Mouse (Mus musculus) forebrain, embryonic 14.5 days (tissue): Measurements from ENCODE around the gene Mbnl2. TPM values are rescaled to one million over a fixed set of nuclear protein-coding genes. Genes with fewer than 3 reads are reported as not detected.
A peak's percentile ranks its signal among the peaks of the same experiment; 100 is the strongest.

Experiments
- ATAC-seq: fragments of 200-750 bp; cut with Nextera tagmentation; 2 replicates; pipeline ENCODE4 v1.8.0; 2017; ENCODE audit warnings: mild to moderate bottlenecking, moderate library complexity
- DNase-seq: peaks from one replicate; pipeline ENCODE4 v3.0.0-alpha.2; 2015; ENCODE audit warnings: low spot score
- H3K27ac ChIP-seq: fragments of 300-500 bp; sonication (generic); 2 replicates; pipeline ENCODE4 v1.5.1; 2014; ENCODE audit warnings: low read depth, mild to moderate bottlenecking, control low read depth, low read length, moderate library complexity
- H3K27me3 ChIP-seq: fragments of 300-500 bp; sonication (generic); replicated peaks from 2 replicates; pipeline ENCODE4 v1.6.1; 2014; ENCODE audit warnings: low read length, control low read depth, mixed read lengths; ENCODE audit not compliant: control insufficient read depth, insufficient read depth
- H3K36me3 ChIP-seq: fragments of 300-500 bp; sonication (generic); 2 replicates; pipeline ENCODE4 v1.6.1; 2014; ENCODE audit warnings: low read length, control low read depth; ENCODE audit not compliant: control insufficient read depth, insufficient read depth
- H3K4me1 ChIP-seq: fragments of 300-500 bp; sonication (generic); 2 replicates; pipeline ENCODE4 v1.6.1; 2014; ENCODE audit warnings: antibody characterized with exemption, low read length, control low read depth; ENCODE audit not compliant: control insufficient read depth, insufficient read depth
- H3K4me2 ChIP-seq: fragments of 300-500 bp; sonication (generic); 2 replicates; pipeline ENCODE4 v1.6.1; 2014; ENCODE audit warnings: mild to moderate bottlenecking, control low read depth, low read length
- H3K4me3 ChIP-seq: fragments of 300-500 bp; sonication (generic); 2 replicates; pipeline ENCODE4 v1.5.1; 2014; ENCODE audit warnings: low read depth, low read length, control low read depth
- H3K9ac ChIP-seq: fragments of 300-500 bp; sonication (generic); 2 replicates; pipeline ENCODE4 v1.6.1; 2014; ENCODE audit warnings: mild to moderate bottlenecking, low read length, control low read depth, moderate library complexity
- H3K9me3 ChIP-seq: fragments of 300-500 bp; sonication (generic); replicated peaks from 2 replicates; pipeline ENCODE4 v1.6.1; 2016; ENCODE audit warnings: low read length, control low read depth, mixed read lengths; ENCODE audit not compliant: control insufficient read depth
- WGBS: fragments of 180-500 bp; shearing (Covaris S2); extraction: QIAGEN DNeasy Blood & Tissue Kit; methylation state at CpG from one replicate; pipeline ENCODE4 v1.1.7; 2014; 5-methylcytosine and 5-hydroxymethylcytosine counted together
- polyA plus RNA-seq: library from polyadenylated mRNA; unstranded; fragments of >200 nt; fragmentation: Nextera tagmentation; extraction: Ambion mirVana; gene quantifications from 2 replicates; pipeline ENCODE4 v1.2.1, GENCODE M21; 2014

Mbnl2 gene
- polyA plus RNA-seq, 1 experiment from 2014 or later: 21.6 TPM

- 84% methylated on average over 6 of the region's 6 CpGs for WGBS
Observed at GRCm38 (mm10) chr14:120406271-120406670, 130.8 kb downstream of the Mbnl2 start.

GRCm38 (mm10) chr14:120406820-120407219, 131.4 kb downstream of the Mbnl2 start:
- ATAC-seq: no peak
- no peak overlapping the region for H3K27ac ChIP-seq
- no peak overlapping the region for H3K4me2 ChIP-seq
- H3K9me3 ChIP-seq: no peaks in the 10 kb centered on the region
- H3K4me1 ChIP-seq: no peaks in the 10 kb centered on the region
- no peak for DNase-seq
- no peak overlapping the region for H3K9ac ChIP-seq
- H3K27me3 ChIP-seq: no peaks in the 10 kb centered on the region
- no peaks in the 10 kb centered on the region for H3K36me3 ChIP-seq
- 84% methylated on average over 8 of the region's 8 CpGs for whole genome bisulfite sequencing
- H3K4me3 ChIP-seq: no peak overlapping the region

More at GRCm38 (mm10) chr14:120406271-120406670, 130.8 kb downstream of the Mbnl2 start:
- Histone ChIP-seq H3K9me3 (no peaks in the 10 kb centered on the region), H3K27me3 (no peaks in the 10 kb centered on the region), H3K36me3 (no peaks in the 10 kb centered on the region), H3K4me3 (no peak overlapping the region), H3K9ac (no peak overlapping the region), H3K4me2 (no peak overlapping the region), H3K27ac (no peak overlapping the region), H3K4me1 (no peaks in the 10 kb centered on the region)
- ATAC-seq (no peak), DNase-seq (no peak)

- Histone ChIP-seq H3K36me3 (no peaks in the 10 kb centered on the region), H3K4me3 (no peak overlapping the region), H3K9ac (no peak overlapping the region), H3K9me3 (no peaks in the 10 kb centered on the region), H3K4me1 (no peaks in the 10 kb centered on the region), H3K27me3 (no peaks in the 10 kb centered on the region), H3K4me2 (no peak overlapping the region), H3K27ac (no peak overlapping the region)
- WGBS: 92% methylated on average over 10 of the region's 10 CpGs
- DNase-seq: no peak
- no peak for ATAC-seq
Observed at GRCm38 (mm10) chr14:120409854-120410253, 134.4 kb downstream of the Mbnl2 start.

- no peak for ATAC-seq
- no peak overlapping the region for H3K27ac ChIP-seq
- no peaks in the 10 kb centered on the region for H3K36me3 ChIP-seq
- H3K4me1 ChIP-seq: no peaks in the 10 kb centered on the region
- no peak overlapping the region for H3K4me3 ChIP-seq
- 87% methylated on average over 9 of the region's 9 CpGs for whole genome bisulfite sequencing
- H3K27me3 ChIP-seq: no peaks in the 10 kb centered on the region
- H3K4me2 ChIP-seq: no peak overlapping the region
- DNase-seq: no peak
- H3K9me3 ChIP-seq: no peaks in the 10 kb centered on the region
- H3K9ac ChIP-seq: no peak overlapping the region
Observed at GRCm38 (mm10) chr14:120416886-120417285, 141.4 kb downstream of the Mbnl2 start.

GRCm38 (mm10) chr14:120418964-120419363, 143.5 kb downstream of the Mbnl2 start:
- no peaks in the 10 kb centered on the region for H3K36me3 ChIP-seq
- ATAC-seq (no peak), DNase-seq (no peak)
- 70% methylated on average over 14 of the region's 14 CpGs for WGBS
- no peaks in the 10 kb centered on the region for H3K27me3 ChIP-seq
- H3K4me1 ChIP-seq: no peaks in the 10 kb centered on the region
- no peak overlapping the region for H3K4me3 ChIP-seq
- no peaks in the 10 kb centered on the region for H3K9me3 ChIP-seq
- no peak overlapping the region for H3K9ac ChIP-seq
- H3K27ac ChIP-seq: no peak overlapping the region
- H3K4me2 ChIP-seq: no peak overlapping the region

- 0 out of 2 replicates have a peak, but pooled peaks cover 2% of the 10 kb centered on the region for H3K36me3 ChIP-seq
- DNase-seq (no peak), ATAC-seq (no peak)
- no peak overlapping the region for H3K4me2 ChIP-seq
- no peak overlapping the region for H3K27ac ChIP-seq
- H3K4me3 ChIP-seq: no peak overlapping the region
- H3K9ac ChIP-seq: no peak overlapping the region
- 93% methylated on average over 5 of the region's 5 CpGs for WGBS
- H3K27me3 ChIP-seq: no peaks in the 10 kb centered on the region
- H3K4me1 ChIP-seq: no peaks in the 10 kb centered on the region
- 0 out of 2 replicates have a peak, but pooled peaks cover 4% of the 10 kb centered on the region for H3K9me3 ChIP-seq
Observed at GRCm38 (mm10) chr14:120428497-120428896, 153.0 kb downstream of the Mbnl2 start.

- Histone ChIP-seq H3K36me3 (no peaks in the 10 kb centered on the region), H3K4me3 (no peak overlapping the region), H3K9ac (no peak overlapping the region), H3K27ac (no peak overlapping the region), H3K27me3 (no peaks in the 10 kb centered on the region), H3K9me3 (no peaks in the 10 kb centered on the region), H3K4me2 (no peak overlapping the region), H3K4me1 (no peaks in the 10 kb centered on the region)
- DNase-seq (no peak), ATAC-seq (no peak)
Observed at GRCm38 (mm10) chr14:120432773-120433172, 157.3 kb downstream of the Mbnl2 start.

- DNase-seq (peak; percentile 3), ATAC-seq (no peak)
- H3K9ac ChIP-seq: no peak overlapping the region
Observed at GRCm38 (mm10) chr14:120433931-120434398, 158.5 kb downstream of the Mbnl2 start.

GRCm38 (mm10) chr14:120434831-120435230, 159.4 kb downstream of the Mbnl2 start:
- Histone ChIP-seq H3K9ac (no peak overlapping the region), H3K27ac (no peak overlapping the region)
- no peak for ATAC-seq

More at GRCm38 (mm10) chr14:120433931-120434398, 158.5 kb downstream of the Mbnl2 start:
- Histone ChIP-seq H3K9me3 (no peaks in the 10 kb centered on the region), H3K4me3 (no peak overlapping the region), H3K36me3 (no peaks in the 10 kb centered on the region), H3K4me1 (no peaks in the 10 kb centered on the region), H3K4me2 (no peak overlapping the region), H3K27ac (no peak overlapping the region), H3K27me3 (no peaks in the 10 kb centered on the region)
- 80% methylated on average over 8 of the region's 8 CpGs for WGBS

More at GRCm38 (mm10) chr14:120434831-120435230, 159.4 kb downstream of the Mbnl2 start:
- no peaks in the 10 kb centered on the region for H3K9me3 ChIP-seq
- no peaks in the 10 kb centered on the region for H3K27me3 ChIP-seq
- no peak for DNase-seq
- WGBS: 85% methylated on average over 1 of the region's 1 CpGs
- H3K4me3 ChIP-seq: no peak overlapping the region
- H3K36me3 ChIP-seq: no peaks in the 10 kb centered on the region
- H3K4me1 ChIP-seq: no peaks in the 10 kb centered on the region
- H3K4me2 ChIP-seq: no peak overlapping the region
